Comparison of ENCODE assay signal across 12 mouse cellular contexts in genomic region chr5:114922366-114922731, GRCm38 (mm10). TPM values are rescaled to one million over a fixed set of nuclear protein-coding genes. Genes with fewer than 3 reads are reported as not detected.
DNase-seq lines count a peak whose midpoint lies in the region; ATAC-seq and TF ChIP-seq lines count a peak whose summit lies in the region.
"Had no signal": no experiment of that assay in that cellular context is flagged by ENCODE, and none has a peak within 500 bp of the region (broad histone marks: within the 10 kb centered on the region; RNA-seq: fewer than 3 reads in every experiment).

No protein-coding gene starts in this region.

- no peak overlapping the region for H3K4me3 ChIP-seq in heart, postnatal 0 days (ENCODE audit: low read depth, low read length)
- H3K4me3 ChIP-seq in MEL (ENCODE audit: control insufficient read depth in 1 of 2, insufficient read depth in 1 of 2, low read depth in 2 of 2, low read length in 2 of 2): peak overlapping the region; percentile 50 to 74
- H3K4me3 ChIP-seq in liver, embryonic 16.5 days (ENCODE audit: low read depth, low read length): no peak overlapping the region

- H3K79me2 ChIP-seq in MEL (ENCODE audit: control insufficient read depth, insufficient read depth, low read length, poor library complexity): peaks cover 3% of the 10 kb centered on the region; the same call in 1 of the 2 replicates

- no peak overlapping the region; the same call in 1 of the 2 replicates for H3K27ac ChIP-seq in heart, postnatal 0 days (ENCODE audit: low read depth)
- peak overlapping the region; percentile 98 for H3K27ac ChIP-seq in MEL (ENCODE audit: control insufficient read depth, low read depth, low read length)
- H3K27ac ChIP-seq in liver, embryonic 16.5 days (ENCODE audit: low read length): no peak overlapping the region

- TF ChIP-seq POLR2A in MEL (IDR thresholded peaks at IDR 0.05; ENCODE audit: control insufficient read depth in 1 of 2, insufficient read depth in 1 of 2, low read depth in 1 of 2, low read length in 2 of 2, poor library complexity in 1 of 2): no peak; a peak in 1 of 4 replicates

- H3K36me3 ChIP-seq in heart, postnatal 0 days (replicated peaks; ENCODE audit: control insufficient read depth, insufficient read depth, low read length): no peaks in the 10 kb centered on the region
- H3K36me3 ChIP-seq in MEL (ENCODE audit: control insufficient read depth in 1 of 2, insufficient read depth in 2 of 2, low read length in 2 of 2): peaks cover 0 to 30% of the 10 kb centered on the region in 2 experiments; a peak in 2 of 4 replicates
- H3K36me3 ChIP-seq in liver, embryonic 16.5 days (ENCODE audit: control insufficient read depth, insufficient read depth): no peaks in the 10 kb centered on the region
- H3K36me3 ChIP-seq: limb, embryonic 12.5 days had no signal

- no peak overlapping the region for H3K9ac ChIP-seq in heart, postnatal 0 days (replicated peaks; ENCODE audit: low read depth, low read length)
- peak overlapping the region; percentile 78 for H3K9ac ChIP-seq in MEL (ENCODE audit: control insufficient read depth, low read depth, low read length, poor library complexity, severe bottlenecking)
- no peak overlapping the region for H3K9ac ChIP-seq in liver, embryonic 16.5 days (ENCODE audit: low read depth, low read length)
- H3K9ac ChIP-seq: limb, embryonic 12.5 days had no signal

- 59% methylated on average over 10 of the region's 10 CpGs for WGBS in heart, postnatal 0 days
- WGBS in liver, embryonic 16.5 days (ENCODE audit: insufficient replicate concordance): 40% methylated on average over 10 of the region's 10 CpGs

- H3K9me3 ChIP-seq in heart, postnatal 0 days (replicated peaks; ENCODE audit: control insufficient read depth, low read length): no peaks in the 10 kb centered on the region
- no peaks in the 10 kb centered on the region for H3K9me3 ChIP-seq in MEL (replicated peaks; ENCODE audit: insufficient read depth, low read length)
- no peaks in the 10 kb centered on the region for H3K9me3 ChIP-seq in liver, embryonic 16.5 days (replicated peaks; ENCODE audit: control insufficient read depth, low read length)
- H3K9me3 ChIP-seq: limb, embryonic 12.5 days had no signal

- TF ChIP-seq RAD21 in MEL (IDR thresholded peaks at IDR 0.05; ENCODE audit: low read depth, low read length): no peak

- no peak overlapping the region; the same call in 1 of the 2 replicates for H3K4me2 ChIP-seq in heart, postnatal 0 days (ENCODE audit: low read depth, low read length)
- H3K4me2 ChIP-seq in liver, embryonic 16.5 days (ENCODE audit: low read depth, low read length): peak overlapping the region; percentile 10; the same call in 1 of the 2 replicates

- H3K4me1 ChIP-seq in heart, postnatal 0 days (ENCODE audit: control insufficient read depth, insufficient read depth): 0 out of 2 replicates have a peak, but pooled peaks cover 5% of the 10 kb centered on the region
- H3K4me1 ChIP-seq in MEL (ENCODE audit: control insufficient read depth in 1 of 2, insufficient read depth in 2 of 2, low read length in 2 of 2): peaks cover 9 to 47% of the 10 kb centered on the region in 2 experiments
- H3K4me1 ChIP-seq in liver, embryonic 16.5 days (ENCODE audit: control insufficient read depth, low read depth, low read length): peaks cover 7% of the 10 kb centered on the region; the same call in 1 of the 2 replicates

- no peak for TF ChIP-seq CTCF in heart, postnatal 0 days (IDR thresholded peaks at IDR 0.05; ENCODE audit: low read depth)
- TF ChIP-seq CTCF in MEL (IDR thresholded peaks at IDR 0.05 in 2 of 3, conservative IDR thresholded peaks at IDR 0.05 in 1 of 3; ENCODE audit: control insufficient read depth in 1 of 3, insufficient read depth in 1 of 3, low read depth in 2 of 3, low read length in 3 of 3, poor library complexity in 1 of 3, severe bottlenecking in 1 of 3): no peak

- H3K27me3 ChIP-seq in heart, postnatal 0 days (ENCODE audit: control insufficient read depth, insufficient read depth, low read length): no peaks in the 10 kb centered on the region
- no peaks in the 10 kb centered on the region for H3K27me3 ChIP-seq in MEL (ENCODE audit: control insufficient read depth in 1 of 2, insufficient read depth in 2 of 2, low read length in 2 of 2)
- H3K27me3 ChIP-seq in liver, embryonic 16.5 days (ENCODE audit: control insufficient read depth, insufficient read depth, low read depth, low read length): no peaks in the 10 kb centered on the region
- H3K27me3 ChIP-seq: limb, embryonic 12.5 days had no signal

- no peak for TF ChIP-seq EP300 in heart, postnatal 0 days (IDR thresholded peaks at IDR 0.05; ENCODE audit: low read depth)
- TF ChIP-seq EP300 in MEL (IDR thresholded peaks at IDR 0.05; ENCODE audit: low read depth in 1 of 2, low read length in 2 of 2): peak in 1 of 2 experiments; percentile 2; a peak in 1 of 4 replicates

- DNase-seq in heart, postnatal 0 days (ENCODE audit: low spot score): no peak
- DNase-seq in heart, adult 9 months (ENCODE audit: low spot score in 2 of 2): no peak
- no peak for DNase-seq in MEL (ENCODE audit: low read depth, low spot score)
- peak; percentile 30 for DNase-seq in c-Kit-positive CD71-positive TER-119-positive erythroid progenitor cells, embryonic 14.5 days (ENCODE audit: low spot score)
- DNase-seq in thymus, postnatal 25 days: no peak
- DNase-seq in thymus, adult 18-20 months: no peak
- no peak for DNase-seq in cerebellum, postnatal 14 days
- DNase-seq: embryo, embryonic 11 days had no signal

- peak; percentile 54; the same call in 1 of the 2 replicates for ATAC-seq in heart, postnatal 0 days (ENCODE audit: insufficient read depth, low read depth)
- ATAC-seq in liver, embryonic 16.5 days (ENCODE audit: low read depth): no peak
- ATAC-seq: midbrain, embryonic 16.5 days had no signal

TF ChIP-seq in MEL, 35 proteins besides CTCF, POLR2A, EP300 and RAD21 (continues in another document):
- peak; percentile 29; the same call in 1 of the 2 replicates for TF ChIP-seq MAX (IDR thresholded peaks at IDR 0.05; ENCODE audit: low read length)
- no peak for TF ChIP-seq E2F4 (IDR thresholded peaks at IDR 0.05; ENCODE audit: borderline replicate concordance, low read depth, low read length)
- TF ChIP-seq MEF2A (IDR thresholded peaks at IDR 0.05; ENCODE audit: extremely low read depth, insufficient replicate concordance, low read depth, low read length, poor library complexity, severe bottlenecking): no peak
- no peak; the same call in 1 of the 2 replicates for TF ChIP-seq ZKSCAN1 (IDR thresholded peaks at IDR 0.05; ENCODE audit: low read depth, low read length)
- no peak for TF ChIP-seq POLR2AphosphoS2 (IDR thresholded peaks at IDR 0.05; ENCODE audit: low read length)
- TF ChIP-seq GATA1 (IDR thresholded peaks at IDR 0.05; ENCODE audit: low read depth, low read length): no peak; the same call in 1 of the 2 replicates
- TF ChIP-seq NRF1 (IDR thresholded peaks at IDR 0.05; ENCODE audit: insufficient read depth, low read depth, low read length, poor library complexity, severe bottlenecking): no peak
- TF ChIP-seq TCF12 (IDR thresholded peaks at IDR 0.05; ENCODE audit: low read depth, low read length): no peak
- peak; percentile 92 for TF ChIP-seq CHD1 (IDR thresholded peaks at IDR 0.05; ENCODE audit: low read depth, low read length)
- peak; percentile 25; the same call in 1 of the 2 replicates for TF ChIP-seq BHLHE40 (IDR thresholded peaks at IDR 0.05; ENCODE audit: borderline replicate concordance, low read depth, low read length)
- 0 out of 2 replicates have a peak, but pooled peaks have one; percentile 47 for TF ChIP-seq SIN3A (IDR thresholded peaks at IDR 0.05; ENCODE audit: low read length)
- no peak for TF ChIP-seq TBP (IDR thresholded peaks at IDR 0.05; ENCODE audit: low read depth, low read length)
- TF ChIP-seq MXI1 (IDR thresholded peaks at IDR 0.05; ENCODE audit: low read depth, low read length): peak; percentile 9; the same call in 1 of the 2 replicates
- TF ChIP-seq ZC3H11A (IDR thresholded peaks at IDR 0.05; ENCODE audit: low read depth, low read length): no peak
- no peak for TF ChIP-seq MYB (IDR thresholded peaks at IDR 0.05; ENCODE audit: low read depth, low read length)
- no peak for TF ChIP-seq TAL1 (IDR thresholded peaks at IDR 0.05; ENCODE audit: low read length)

RNA-seq across cellular contexts. Expression of gene Oasl1, which starts 0.7 kb away (rescaled TPM):
- 5.6 and 9.4 TPM in 2 replicates for total RNA-seq in heart, postnatal 0 days (2014; rRNA removed; ENCODE audit: low replicate concordance)
- 0.68 and 0.69 TPM in 2 replicates for polyA plus RNA-seq in heart, postnatal 0 days (2015; fragmentation: Nextera tagmentation; extraction: Ambion mirVana)
- total RNA-seq in MEL (2012; rRNA removed): 8.2 and 11.5 TPM in 2 replicates
- 10 to 100 TPM in 1 of 2 experiments, not detected in 1; 33.3 TPM for polyA plus RNA-seq in MEL (2012; ENCODE audit: insufficient read depth in 1 of 2, insufficient read length in 2 of 2, low read depth in 1 of 2, low replicate concordance in 2 of 2, missing spikeins in 1 of 2)
- polyA plus RNA-seq in liver, embryonic 16.5 days (2015; fragmentation: Nextera tagmentation; extraction: Ambion mirVana): 0.26 and 0.61 TPM in 2 replicates
- polyA plus RNA-seq: midbrain, embryonic 16.5 days had no signal

RNA-seq across cellular contexts. Expression of gene 2210016L21Rik, which starts 19.6 kb away (rescaled TPM):
- total RNA-seq in heart, postnatal 0 days (2014; rRNA removed; ENCODE audit: low replicate concordance): 7.3 and 16.0 TPM in 2 replicates
- 32.2 and 32.6 TPM in 2 replicates for polyA plus RNA-seq in heart, postnatal 0 days (2015; fragmentation: Nextera tagmentation; extraction: Ambion mirVana)
- 14.4 and 16.2 TPM in 2 replicates for total RNA-seq in MEL (2012; rRNA removed)
- polyA plus RNA-seq in MEL (2012; ENCODE audit: insufficient read depth in 1 of 2, insufficient read length in 2 of 2, low read depth in 1 of 2, low replicate concordance in 2 of 2, missing spikeins in 1 of 2): 10 to 100 TPM in 1 of 2 experiments, not detected in 1; 46.1 TPM
- polyA plus RNA-seq in liver, embryonic 16.5 days (2015; fragmentation: Nextera tagmentation; extraction: Ambion mirVana): 9.8 and 10.2 TPM in 2 replicates

RNA-seq across cellular contexts. Expression of gene Oasl2, which starts 25.6 kb away (rescaled TPM):
- total RNA-seq in heart, postnatal 0 days (2014; rRNA removed; ENCODE audit: low replicate concordance): 11.4 and 14.9 TPM in 2 replicates
- 6.5 and 9.2 TPM in 2 replicates for polyA plus RNA-seq in heart, postnatal 0 days (2015; fragmentation: Nextera tagmentation; extraction: Ambion mirVana)
- 0.27 TPM in 1 of 2 replicates, not detected in the other for total RNA-seq in MEL (2012; rRNA removed)
- polyA plus RNA-seq in MEL (2012; ENCODE audit: insufficient read depth in 1 of 2, insufficient read length in 2 of 2, low read depth in 1 of 2, low replicate concordance in 2 of 2, missing spikeins in 1 of 2): under 1 TPM in 1 of 2 experiments, not detected in 1; 0.63 TPM
- polyA plus RNA-seq in liver, embryonic 16.5 days (2015; fragmentation: Nextera tagmentation; extraction: Ambion mirVana): 2.2 and 2.6 TPM in 2 replicates

RNA-seq across cellular contexts. Expression of gene Hnf1a, which starts 48.5 kb away (rescaled TPM):
- total RNA-seq in heart, postnatal 0 days (2014; rRNA removed; ENCODE audit: low replicate concordance): not detected in 2 replicates
- polyA plus RNA-seq in heart, postnatal 0 days (2015; fragmentation: Nextera tagmentation; extraction: Ambion mirVana): not detected in 2 replicates
- total RNA-seq in MEL (2012; rRNA removed): 0.08 TPM in 1 of 2 replicates, not detected in the other
- under 1 TPM in 1 of 2 experiments, not detected in 1; 0.28 TPM for polyA plus RNA-seq in MEL (2012; ENCODE audit: insufficient read depth in 1 of 2, insufficient read length in 2 of 2, low read depth in 1 of 2, low replicate concordance in 2 of 2, missing spikeins in 1 of 2)
- 4.1 and 4.7 TPM in 2 replicates for polyA plus RNA-seq in liver, embryonic 16.5 days (2015; fragmentation: Nextera tagmentation; extraction: Ambion mirVana)
- total RNA-seq: gastrocnemius, postnatal 25 days had no signal
- polyA plus RNA-seq: limb, embryonic 12.5 days had no signal

Comparison
In these comparisons a context has a peak if more than half of its experiments do, and no peak if none do; other contexts are left out.
1. H3K4me3 ChIP-seq: peak in MEL (2 of 2); none in heart, postnatal 0 days (single experiment) and liver, embryonic 16.5 days (single experiment).